Mouse (Mus musculus) kidney, postnatal 0 days (tissue): ENCODE data around the gene Mettl26. TPM values are rescaled to one million over a fixed set of nuclear protein-coding genes. Genes with fewer than 3 reads are reported as not detected.

Source experiments
- ATAC-seq: fragments of 200-750 bp; cut with Nextera tagmentation; replicated peaks from 2 replicates; pipeline ENCODE4 v1.8.0; 2017; ENCODE audit warnings: low read depth, moderate number of reproducible peaks, moderate TSS enrichment, moderate library complexity; ENCODE audit not compliant: low FRiP score
- DNase-seq: peaks from one replicate; pipeline ENCODE4 v3.0.0-alpha.2; 2016; ENCODE audit warnings: low spot score
- H3K27ac ChIP-seq: fragments of 300-500 bp; sonication (generic); 2 replicates; pipeline ENCODE4 v1.5.1; 2014; ENCODE audit warnings: mild to moderate bottlenecking
- H3K27me3 ChIP-seq: fragments of 300-500 bp; sonication (generic); 2 replicates; pipeline ENCODE4 v1.6.1; 2014; ENCODE audit warnings: low read length, mixed read lengths; ENCODE audit not compliant: insufficient read depth
- H3K36me3 ChIP-seq: fragments of 300-500 bp; sonication (generic); 2 replicates; pipeline ENCODE4 v1.6.1; 2014; ENCODE audit warnings: low read length, mixed read lengths; ENCODE audit not compliant: insufficient read depth
- H3K4me1 ChIP-seq: fragments of 300-500 bp; sonication (generic); replicated peaks from 2 replicates; pipeline ENCODE4 v1.6.1; 2014; ENCODE audit warnings: antibody characterized with exemption, low read length, mixed read lengths; ENCODE audit not compliant: insufficient read depth
- H3K4me2 ChIP-seq: fragments of 300-500 bp; sonication (generic); 2 replicates; pipeline ENCODE4 v1.6.1; 2014; ENCODE audit warnings: mild to moderate bottlenecking, low read length, moderate library complexity, mixed read lengths
- H3K4me3 ChIP-seq: fragments of 300-500 bp; sonication (generic); replicated peaks from 2 replicates; pipeline ENCODE4 v1.5.1; 2014; ENCODE audit warnings: low read depth, low read length
- H3K9ac ChIP-seq: fragments of 300-500 bp; sonication (generic); 2 replicates; pipeline ENCODE4 v1.6.1; 2014; ENCODE audit warnings: low read depth, low read length
- H3K9me3 ChIP-seq: fragments of 300-500 bp; sonication (generic); replicated peaks from 2 replicates; pipeline ENCODE4 v1.6.1; 2016; ENCODE audit warnings: low read length, inconsistent platforms, mixed read lengths
- CTCF ChIP-seq: IDR thresholded peaks from 2 replicates; pipeline ENCODE4 v1.5.1; 2016; ENCODE audit warnings: antibody characterized with exemption, low read depth, mild to moderate bottlenecking, moderate library complexity
- WGBS: fragments of 180-500 bp; shearing (Covaris S2); extraction: QIAGEN DNeasy Blood & Tissue Kit; methylation state at CpG from one replicate; pipeline ENCODE4 v1.1.7; 2014; 5-methylcytosine and 5-hydroxymethylcytosine counted together
- polyA plus RNA-seq: library from polyadenylated mRNA; unstranded; fragments of >200 nt; fragmentation: Nextera tagmentation; extraction: Ambion mirVana; gene quantifications from 2 replicates; pipeline ENCODE4 v1.2.1, GENCODE M21; 2015

Gene Mettl26
- polyA plus RNA-seq, 1 experiment from 2014 or later, result 106 TPM

GRCm38 (mm10) chr17:25860832-25861703 is 13.8 kb upstream of the Mettl26 start, which contains the start of gene Wdr90:
Gene Wdr90 (minus strand): TSS chr17:25861501.
- TF ChIP-seq CTCF, result peak; percentile 30; the same call in 1 of the 2 replicates
- peak within 1 kb of the TSS; percentile 96 for H3K4me2 ChIP-seq
- ATAC-seq, result peak; percentile 86
- peaks cover 5% of the 10 kb centered on the region for H3K4me1 ChIP-seq
- H3K27ac ChIP-seq, result peak within 1 kb of the TSS; percentile 82
- H3K36me3 ChIP-seq, result no peaks in the 10 kb centered on the region
- peak within 1 kb of the TSS; percentile 65 for H3K4me3 ChIP-seq
- DNase-seq, result peak; percentile 95
- WGBS, result 2% methylated on average over 65 of the region's 65 CpGs
- H3K9me3 ChIP-seq, result no peaks in the 10 kb centered on the region
- H3K27me3 ChIP-seq, result no peaks in the 10 kb centered on the region
- peak within 1 kb of the TSS; percentile 71 for H3K9ac ChIP-seq

GRCm38 (mm10) chr17:25861704-25862612 is 12.9 kb upstream of the Mettl26 start:
- peak overlapping the region; percentile 82 for H3K27ac ChIP-seq
- DNase-seq (no peak), ATAC-seq (peak; percentile 6; the same call in 1 of the 2 replicates)
- peak overlapping the region; percentile 71 for H3K9ac ChIP-seq
- H3K36me3 ChIP-seq, result no peaks in the 10 kb centered on the region
- H3K27me3 ChIP-seq, result no peaks in the 10 kb centered on the region
- TF ChIP-seq CTCF, result no peak
- peak overlapping the region; percentile 96 for H3K4me2 ChIP-seq
- 10% methylated on average over 6 of the region's 6 CpGs for WGBS
- no peaks in the 10 kb centered on the region for H3K9me3 ChIP-seq
- peaks cover 5% of the 10 kb centered on the region for H3K4me1 ChIP-seq
- peak overlapping the region; percentile 65 for H3K4me3 ChIP-seq

- H3K4me1 ChIP-seq, result peaks cover 13% of the 10 kb centered on the region
- H3K36me3 ChIP-seq, result no peaks in the 10 kb centered on the region
- ATAC-seq (no peak), DNase-seq (no peak)
- no peak overlapping the region for H3K4me3 ChIP-seq
- WGBS, result 81% methylated on average over 6 of the region's 6 CpGs
- no peak overlapping the region for H3K27ac ChIP-seq
- H3K27me3 ChIP-seq, result no peaks in the 10 kb centered on the region
- H3K4me2 ChIP-seq, result no peak overlapping the region
- no peak; the same call in 1 of the 2 replicates for TF ChIP-seq CTCF
- no peak overlapping the region for H3K9ac ChIP-seq
- H3K9me3 ChIP-seq, result no peaks in the 10 kb centered on the region
These were observed 11.2 kb upstream of the Mettl26 start for GRCm38 (mm10) chr17:25863681-25864080.

GRCm38 (mm10) chr17:25864311-25864710 is 10.6 kb upstream of the Mettl26 start:
- Histone ChIP-seq H3K9me3 (no peaks in the 10 kb centered on the region), H3K9ac (no peak overlapping the region), H3K4me2 (no peak overlapping the region), H3K36me3 (no peaks in the 10 kb centered on the region), H3K4me1 (peaks cover 17% of the 10 kb centered on the region), H3K27ac (peak overlapping the region; percentile 36; the same call in 1 of the 2 replicates), H3K27me3 (no peaks in the 10 kb centered on the region), H3K4me3 (no peak overlapping the region)
- 86% methylated on average over 14 of the region's 14 CpGs for WGBS
- TF ChIP-seq CTCF, result no peak
- no peak for DNase-seq
- no peak for ATAC-seq

- no peaks in the 10 kb centered on the region for H3K36me3 ChIP-seq
- no peak overlapping the region for H3K9ac ChIP-seq
- TF ChIP-seq CTCF, result no peak
- no peak overlapping the region for H3K27ac ChIP-seq
- ATAC-seq (no peak), DNase-seq (no peak)
- peaks cover 17% of the 10 kb centered on the region for H3K4me1 ChIP-seq
- H3K4me3 ChIP-seq, result no peak overlapping the region
- no peak overlapping the region for H3K4me2 ChIP-seq
- 85% methylated on average over 11 of the region's 11 CpGs for WGBS
- no peaks in the 10 kb centered on the region for H3K9me3 ChIP-seq
- no peaks in the 10 kb centered on the region for H3K27me3 ChIP-seq
These were observed 9.6 kb upstream of the Mettl26 start for GRCm38 (mm10) chr17:25865288-25865687.

- no peak overlapping the region for H3K27ac ChIP-seq
- H3K4me3 ChIP-seq, result no peak overlapping the region
- H3K36me3 ChIP-seq, result no peaks in the 10 kb centered on the region
- H3K9me3 ChIP-seq, result no peaks in the 10 kb centered on the region
- H3K4me2 ChIP-seq, result no peak overlapping the region
- DNase-seq (no peak), ATAC-seq (no peak)
- H3K4me1 ChIP-seq, result peaks cover 17% of the 10 kb centered on the region
- 96% methylated on average over 3 of the region's 3 CpGs for WGBS
- no peaks in the 10 kb centered on the region for H3K27me3 ChIP-seq
- no peak for TF ChIP-seq CTCF
- no peak overlapping the region for H3K9ac ChIP-seq
These were observed 8.7 kb upstream of the Mettl26 start for GRCm38 (mm10) chr17:25866172-25866571.
